Mouse (Mus musculus) bone marrow, adult 2 months (tissue): Measurements from ENCODE around the gene Dctn1. TPM values are rescaled to one million over a fixed set of nuclear protein-coding genes. Genes with fewer than 3 reads are reported as not detected.

ENCODE experiments used
- H3K27ac ChIP-seq: fragments of 200-500 bp; 2 replicates; pipeline ENCODE4 v1.5.1; 2012; ENCODE audit warnings: low read depth, mild to moderate bottlenecking, control low read depth, inconsistent platforms, low read length; ENCODE audit not compliant: control insufficient read depth, poor library complexity, insufficient read depth
- H3K4me1 ChIP-seq: fragments of 200-500 bp; 2 replicates; pipeline ENCODE4 v1.6.1; 2011; ENCODE audit warnings: low read length; ENCODE audit not compliant: control insufficient read depth, insufficient read depth
- H3K4me3 ChIP-seq: fragments of 200-500 bp; replicated peaks from 2 replicates; pipeline ENCODE3; 2011; ENCODE audit warnings: mild to moderate bottlenecking, low read depth, low read length, control low read depth; ENCODE audit not compliant: control insufficient read depth
- CTCF ChIP-seq: fragments of 200-500 bp; IDR thresholded peaks from 2 replicates; pipeline ENCODE4 v1.5.1; 2011; ENCODE audit warnings: low read length, control low read depth; ENCODE audit not compliant: control insufficient read depth, insufficient read depth
- POLR2A ChIP-seq: fragments of 200-500 bp; IDR thresholded peaks from 2 replicates; pipeline ENCODE4 v1.6.1; 2011; ENCODE audit warnings: low read depth, mild to moderate bottlenecking, control low read depth, low read length, borderline replicate concordance; ENCODE audit not compliant: control insufficient read depth
- WGBS: fragments of 180-500 bp; shearing (Covaris S2); methylation state at CpG from one replicate; pipeline ENCODE4 v1.1.7; 2018; 5-methylcytosine and 5-hydroxymethylcytosine counted together
- polyA plus RNA-seq: library from polyadenylated mRNA; stranded (reverse); fragments of >200 nt; gene quantifications from 2 replicates; pipeline ENCODE4 v1.2.4, GENCODE M21; 2011; ENCODE audit warnings: low replicate concordance; ENCODE audit not compliant: missing spikeins, insufficient read depth, insufficient read length

The Dctn1 gene
- polyA plus RNA-seq, 1 experiment: 76.8 TPM

- TF ChIP-seq POLR2A (no peak), CTCF (no peak)
- peaks cover 3% of the 10 kb centered on the region; the same call in 1 of the 2 replicates for H3K4me1 ChIP-seq
- H3K4me3 ChIP-seq: no peak overlapping the region
- WGBS: 4% methylated on average over 11 of the region's 11 CpGs
- H3K27ac ChIP-seq: no peak overlapping the region
These were observed 27.7 kb upstream of the Dctn1 start for GRCm38 (mm10) chr6:83138056-83138455.

GRCm38 (mm10) chr6:83140044-83140443, 25.7 kb upstream of the Dctn1 start:
- no peak overlapping the region for H3K27ac ChIP-seq
- no peak overlapping the region for H3K4me3 ChIP-seq
- TF ChIP-seq CTCF (no peak), POLR2A (no peak)
- peaks cover 2% of the 10 kb centered on the region; the same call in 1 of the 2 replicates for H3K4me1 ChIP-seq
- WGBS: 87% methylated on average over 8 of the region's 8 CpGs

- Histone ChIP-seq H3K4me1 (peaks cover 2% of the 10 kb centered on the region; the same call in 1 of the 2 replicates), H3K27ac (no peak overlapping the region), H3K4me3 (no peak overlapping the region)
- no peak for TF ChIP-seq POLR2A
- no peak for TF ChIP-seq CTCF
- WGBS: 81% methylated on average over 4 of the region's 4 CpGs
These were observed 24.1 kb upstream of the Dctn1 start for GRCm38 (mm10) chr6:83141636-83142035.

- no peak overlapping the region for H3K4me3 ChIP-seq
- WGBS: 27% methylated on average over 41 of the region's 41 CpGs
These were observed 23.4 kb upstream of the Dctn1 start for GRCm38 (mm10) chr6:83142211-83142731.

GRCm38 (mm10) chr6:83142886-83143285, 22.8 kb upstream of the Dctn1 start:
- peaks cover under 1% of the 10 kb centered on the region; the same call in 1 of the 2 replicates for H3K4me1 ChIP-seq
- 75% methylated on average over 11 of the region's 11 CpGs for WGBS
- TF ChIP-seq POLR2A (no peak), CTCF (no peak)
- no peak overlapping the region for H3K4me3 ChIP-seq
- no peak overlapping the region for H3K27ac ChIP-seq

More at GRCm38 (mm10) chr6:83142211-83142731, 23.4 kb upstream of the Dctn1 start:
- TF ChIP-seq CTCF: no peak
- no peak for TF ChIP-seq POLR2A
- no peak overlapping the region for H3K27ac ChIP-seq
- peaks cover 2% of the 10 kb centered on the region; the same call in 1 of the 2 replicates for H3K4me1 ChIP-seq

GRCm38 (mm10) chr6:83145209-83145608, 20.5 kb upstream of the Dctn1 start:
- Histone ChIP-seq H3K4me3 (no peak overlapping the region), H3K27ac (no peak overlapping the region), H3K4me1 (no peaks in the 10 kb centered on the region)
- WGBS: 62% methylated on average over 2 of the region's 2 CpGs
- TF ChIP-seq CTCF: no peak
- TF ChIP-seq POLR2A: no peak

- Histone ChIP-seq H3K4me1 (no peaks in the 10 kb centered on the region), H3K4me3 (no peak overlapping the region), H3K27ac (no peak overlapping the region)
- TF ChIP-seq POLR2A (no peak), CTCF (no peak)
- WGBS: 71% methylated on average over 9 of the region's 9 CpGs
These were observed 19.9 kb upstream of the Dctn1 start for GRCm38 (mm10) chr6:83145805-83146204.

- 61% methylated on average over 7 of the region's 7 CpGs for WGBS
These were observed 18.4 kb upstream of the Dctn1 start for GRCm38 (mm10) chr6:83147280-83147679.

More at GRCm38 (mm10) chr6:83147280-83147679, 18.4 kb upstream of the Dctn1 start:
- TF ChIP-seq CTCF (no peak), POLR2A (no peak)
- no peak overlapping the region for H3K27ac ChIP-seq
- no peak overlapping the region for H3K4me3 ChIP-seq
- no peaks in the 10 kb centered on the region for H3K4me1 ChIP-seq
